Mouse (Mus musculus) CH12.LX (cell line): Measurements from ENCODE around the gene Tcl1b3. TPM values are rescaled to one million over a fixed set of nuclear protein-coding genes. Genes with fewer than 3 reads are reported as not detected.
A peak's percentile ranks its signal among the peaks of the same experiment; 100 is the strongest.
"Not testable (repeated sequence)": the region's sequence is repeated elsewhere in the genome, so short reads cannot be mapped to it uniquely, and the experiment has no call there.

Experiments used
- DNase-seq: peaks from one replicate; pipeline ENCODE4 v3.0.0-alpha.2; 2013; ENCODE audit errors: extremely low read depth
- H3K27ac ChIP-seq: 2 replicates; pipeline ENCODE4 v1.5.1; 2012; ENCODE audit warnings: low read depth, mild to moderate bottlenecking, control low read depth, moderate library complexity; ENCODE audit not compliant: insufficient read depth
- H3K27me3 ChIP-seq: replicated peaks from 2 replicates; pipeline ENCODE3; 2012; ENCODE audit warnings: inconsistent platforms
- H3K36me3 ChIP-seq, 2 experiments: replicated peaks in 1 of 2; 2 replicates each; pipeline versions ENCODE3 to v1.6.1; 2012; ENCODE audit warnings: inconsistent platforms in 1 of 2, low read length in 1 of 2, mild to moderate bottlenecking in 1 of 2, mixed read lengths in 1 of 2, moderate library complexity in 1 of 2; ENCODE audit not compliant: control insufficient read depth in 1 of 2, insufficient read depth in 1 of 2
- H3K4me1 ChIP-seq, 2 experiments: 2 replicates each; pipeline ENCODE4 v1.6.1; 2012; ENCODE audit warnings: inconsistent platforms in 1 of 2, moderate library complexity in 1 of 2; ENCODE audit not compliant: insufficient read depth in 2 of 2, control insufficient read depth in 1 of 2
- H3K4me2 ChIP-seq: 2 replicates; pipeline ENCODE4 v1.6.1; 2012; ENCODE audit warnings: low read depth, mild to moderate bottlenecking, control low read depth; ENCODE audit not compliant: poor library complexity, insufficient read depth, severe bottlenecking
- H3K4me3 ChIP-seq, 3 experiments: fragments of 150-350 bp in 1 of 3; sonication (generic) in 1 of 3; replicated peaks in 1 of 3; 2 replicates each; pipeline versions ENCODE3 to v1.5.1; 2011 to 2012; ENCODE audit warnings: low read depth in 2 of 3, low read length in 2 of 3, mild to moderate bottlenecking in 2 of 3, moderate library complexity in 2 of 3, control low read depth in 1 of 3, improper control_type of control experiment in 1 of 3, inconsistent platforms in 1 of 3, mixed read lengths in 1 of 3; ENCODE audit not compliant: poor library complexity in 1 of 3
- H3K79me2 ChIP-seq: replicated peaks from 2 replicates; pipeline ENCODE4 v1.6.1; 2012; ENCODE audit warnings: mild to moderate bottlenecking, moderate library complexity; ENCODE audit not compliant: control insufficient read depth, poor library complexity, insufficient read depth, severe bottlenecking; ENCODE audit errors: extremely low read depth
- H3K9ac ChIP-seq: 2 replicates; pipeline ENCODE4 v1.6.1; 2012; ENCODE audit warnings: low read depth, mild to moderate bottlenecking, control low read depth, moderate library complexity; ENCODE audit not compliant: insufficient read depth
- H3K9me3 ChIP-seq: replicated peaks from 2 replicates; pipeline ENCODE3; 2012; ENCODE audit warnings: low read length, inconsistent platforms, mixed read lengths
- CHD1 ChIP-seq: IDR thresholded peaks from 2 replicates; pipeline ENCODE4 v1.6.1; 2012; ENCODE audit warnings: low read depth, low read length, improper control_type of control experiment, inconsistent platforms
- CHD2 ChIP-seq: IDR thresholded peaks from 2 replicates; pipeline ENCODE4 v1.6.1; 2011; ENCODE audit warnings: low read length, improper control_type of control experiment
- CTCF ChIP-seq, 2 experiments: IDR thresholded peaks in 1 of 2; conservative IDR thresholded peaks in 1 of 2; 2 replicates each; pipeline ENCODE4 v1.5.1; 2011 to 2012; ENCODE audit warnings: low read depth in 2 of 2, low read length in 2 of 2, improper control_type of control experiment in 1 of 2, inconsistent platforms in 1 of 2, mild to moderate bottlenecking in 1 of 2, moderate library complexity in 1 of 2
- ELF1 ChIP-seq: IDR thresholded peaks from 2 replicates; pipeline ENCODE4 v1.6.1; 2014; ENCODE audit warnings: low read depth, mild to moderate bottlenecking, inconsistent platforms, low read length, improper control_type of control experiment
- EP300 ChIP-seq: IDR thresholded peaks from 2 replicates; pipeline ENCODE4 v1.6.1; 2011; ENCODE audit warnings: low read length, improper control_type of control experiment
- GABPA ChIP-seq: IDR thresholded peaks from 2 replicates; pipeline ENCODE4 v1.6.1; 2012; ENCODE audit warnings: low read depth, low read length, improper control_type of control experiment, inconsistent platforms; ENCODE audit not compliant: insufficient replicate concordance
- JUN ChIP-seq: IDR thresholded peaks from 2 replicates; pipeline ENCODE4 v1.6.1; 2011; ENCODE audit warnings: low read depth, mild to moderate bottlenecking, low read length, improper control_type of control experiment, moderate library complexity; ENCODE audit not compliant: insufficient read depth
- KAT2A ChIP-seq: IDR thresholded peaks from 2 replicates; pipeline ENCODE4 v1.6.1; 2012; ENCODE audit warnings: low read length, improper control_type of control experiment, inconsistent platforms; ENCODE audit not compliant: insufficient replicate concordance
- MAFK ChIP-seq: IDR thresholded peaks from 2 replicates; pipeline ENCODE4 v1.6.1; 2011; ENCODE audit warnings: low read length, improper control_type of control experiment; ENCODE audit not compliant: insufficient replicate concordance
- MAZ ChIP-seq: IDR thresholded peaks from 2 replicates; pipeline ENCODE4 v1.6.1; 2012; ENCODE audit warnings: low read depth, mild to moderate bottlenecking, inconsistent platforms, low read length, improper control_type of control experiment, moderate library complexity
- MXI1 ChIP-seq: IDR thresholded peaks from 2 replicates; pipeline ENCODE4 v1.6.1; 2011; ENCODE audit warnings: mild to moderate bottlenecking, low read depth, low read length, improper control_type of control experiment
- NELFE ChIP-seq: IDR thresholded peaks from 2 replicates; pipeline ENCODE4 v1.6.1; 2011; ENCODE audit warnings: low read depth, low read length, improper control_type of control experiment
- NRF1 ChIP-seq: IDR thresholded peaks from 2 replicates; pipeline ENCODE4 v1.6.1; 2014; ENCODE audit warnings: low read depth, mild to moderate bottlenecking, inconsistent platforms, low read length, improper control_type of control experiment, moderate library complexity
- PAX5 ChIP-seq: IDR thresholded peaks from 2 replicates; pipeline ENCODE4 v1.6.1; 2012; ENCODE audit warnings: low read length, inconsistent platforms, mixed read lengths
- POLR2A ChIP-seq: IDR thresholded peaks from 2 replicates; pipeline ENCODE4 v1.6.1; 2011; ENCODE audit warnings: low read depth, mild to moderate bottlenecking, improper control_type of control experiment, low read length
- SIN3A ChIP-seq: IDR thresholded peaks from 2 replicates; pipeline ENCODE4 v1.6.1; 2012; ENCODE audit warnings: low read length, improper control_type of control experiment, inconsistent platforms
- USF1 ChIP-seq: IDR thresholded peaks from 2 replicates; pipeline ENCODE4 v1.6.1; 2014; ENCODE audit warnings: low read depth, mild to moderate bottlenecking, inconsistent platforms, low read length, improper control_type of control experiment
- USF2 ChIP-seq: conservative IDR thresholded peaks from 2 replicates; pipeline ENCODE4 v1.6.1; 2011; ENCODE audit warnings: low read depth, low read length, improper control_type of control experiment
- ZNF384 ChIP-seq: IDR thresholded peaks from 2 replicates; pipeline ENCODE4 v1.6.1; 2012; ENCODE audit warnings: low read depth, low read length, improper control_type of control experiment, inconsistent platforms
- dilution Hi-C: fragments of 300-500 bp; cut with MboI; formaldehyde crosslinking; loops from 2 replicates; pipeline ENCODE4 v1.14.3; 2020; ENCODE audit warnings: low sequenced_read_pairs; ENCODE audit not compliant: extremely low pct_unique_long_range_greater_than_20kb, extremely low pct_ligation_motif_present
- in situ Hi-C: fragments of 300-500 bp; cut with MboI; formaldehyde crosslinking; loops from 3 replicates; pipeline ENCODE4 v1.14.3; 2019; ENCODE audit warnings: low sequenced_read_pairs, low pct_ligation_motif_present, low pct_unique_long_range_greater_than_20kb, mixed read lengths
- polyA plus RNA-seq: library from polyadenylated mRNA; unstranded; fragments of >175 nt; gene quantifications from 2 replicates; pipeline ENCODE4 v1.2.1, GENCODE M21; 2012; ENCODE audit warnings: low read depth; ENCODE audit not compliant: insufficient read length
- total RNA-seq, 2 experiments: library from RNA; depleted of rRNA; stranded (reverse); fragments of 300-350 nt in 1 of 2; fragments of >200 nt in 1 of 2; gene quantifications; 2 replicates each; pipeline ENCODE4 v1.2.3; 2012 to 2014

Tcl1b3 gene
- total and polyA plus RNA-seq, 3 experiments: not detected

DNA sequence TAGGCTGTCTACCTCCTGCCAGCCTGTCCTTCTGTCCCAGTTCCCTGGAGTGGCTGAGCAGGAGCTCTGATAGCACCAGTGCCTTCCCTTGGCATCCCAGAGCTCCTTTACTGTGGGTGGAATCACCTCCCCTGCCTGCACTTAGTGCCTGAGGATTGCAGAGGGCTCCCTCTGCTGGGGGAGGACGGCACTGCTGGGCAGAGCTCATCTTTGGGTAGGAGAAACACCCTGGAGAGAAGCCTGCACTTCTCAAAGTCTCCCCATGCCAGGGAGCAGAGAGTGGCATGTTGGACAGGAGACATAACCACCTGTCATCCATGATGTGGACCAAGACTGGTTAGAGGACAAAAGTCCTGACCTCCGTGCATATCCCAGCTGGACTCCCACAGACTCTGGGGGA is 1.9 kb upstream of the Tcl1b3 start:
- H3K27ac ChIP-seq, H3K79me2 ChIP-seq, H3K4me1 ChIP-seq, H3K4me2 ChIP-seq, DNase-seq, H3K36me3 ChIP-seq, H3K9ac ChIP-seq, H3K9me3 ChIP-seq, dilution Hi-C loops, H3K4me3 ChIP-seq, in situ Hi-C loops: not testable (repeated sequence)
- TF ChIP-seq CTCF (conservative IDR thresholded peaks at IDR 0.05 in 1 of 2, IDR thresholded peaks at IDR 0.05 in 1 of 2; ENCODE audit: low read depth in 2 of 2, low read length in 2 of 2): peak; percentile 21 to 34
- peaks cover 14% of the 10 kb centered on the region for H3K27me3 ChIP-seq

DNA sequence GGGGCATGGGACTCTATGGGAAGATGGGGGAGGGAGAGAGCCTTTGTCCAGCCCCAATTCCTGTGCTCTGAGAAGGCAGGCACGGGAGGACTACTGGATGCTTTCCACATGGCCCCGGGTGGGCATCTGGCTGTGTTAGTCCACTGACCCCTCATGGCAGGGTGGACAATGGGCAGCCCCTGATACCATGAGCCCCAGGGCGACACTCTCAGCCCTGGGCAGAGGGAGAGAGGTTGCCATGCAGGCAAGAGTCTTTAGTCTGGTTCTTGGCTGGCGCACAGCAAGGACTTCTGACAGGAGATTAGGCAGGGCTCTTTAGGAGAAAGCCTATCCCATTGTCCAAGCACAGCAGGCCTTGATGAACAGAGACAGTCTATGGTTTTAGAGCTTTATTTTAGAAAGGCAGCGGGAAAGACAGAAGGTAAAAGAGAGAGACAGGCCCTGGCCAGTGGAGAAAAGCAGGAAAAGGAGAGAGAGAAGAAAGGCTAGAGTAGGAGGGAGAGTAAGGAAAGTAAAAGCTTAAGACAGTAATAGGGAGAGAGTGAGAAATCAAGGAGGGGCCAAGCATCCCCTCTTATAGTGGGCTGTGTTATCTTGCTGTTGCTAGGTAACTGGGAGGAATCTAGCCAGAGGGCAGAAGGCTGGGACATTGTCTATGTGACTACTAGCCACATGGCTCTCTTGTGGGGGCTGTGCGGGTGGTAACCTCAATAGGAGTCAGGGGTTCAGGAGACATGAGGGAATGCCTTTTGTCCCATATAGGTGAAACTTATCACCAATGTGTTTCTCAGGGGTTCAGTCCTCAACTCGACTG is 9.0 kb downstream of the Tcl1b3 start:
- DNase-seq, H3K4me2 ChIP-seq, dilution Hi-C loops, H3K9ac ChIP-seq, in situ Hi-C loops, H3K36me3 ChIP-seq, H3K4me1 ChIP-seq, H3K27ac ChIP-seq, H3K79me2 ChIP-seq, H3K4me3 ChIP-seq, H3K9me3 ChIP-seq: not testable (repeated sequence)
- peaks cover 19% of the 10 kb centered on the region for H3K27me3 ChIP-seq

DNA sequence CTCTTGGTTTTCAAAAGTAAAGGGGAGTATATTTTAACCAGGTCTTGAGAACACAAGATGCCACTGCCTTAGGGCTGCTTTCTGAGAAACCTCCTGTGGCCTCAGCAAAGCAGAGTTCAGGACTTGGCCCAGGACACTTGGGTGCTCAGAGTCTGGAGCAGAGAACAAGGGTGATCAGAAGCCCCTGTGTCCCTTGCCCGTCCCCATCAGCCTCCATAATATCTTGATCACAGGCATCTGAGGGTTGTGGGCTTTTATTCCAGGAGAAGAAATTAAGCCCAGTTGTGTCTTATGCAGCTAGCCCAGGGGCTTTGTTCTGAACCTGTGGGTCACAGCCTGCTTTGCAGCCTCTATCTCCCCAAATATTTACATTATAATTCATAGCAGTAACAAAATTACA is 10.8 kb downstream of the Tcl1b3 start, which contains the start of gene Tcl1b4:
TSS of gene Tcl1b4 (plus strand) at position 301 of the 400 bp plus-strand sequence.
- H3K36me3 ChIP-seq, H3K79me2 ChIP-seq, H3K4me2 ChIP-seq, dilution Hi-C loops, in situ Hi-C loops, H3K27ac ChIP-seq, H3K9me3 ChIP-seq, H3K4me3 ChIP-seq, DNase-seq, H3K4me1 ChIP-seq, H3K9ac ChIP-seq: not testable (repeated sequence)
- peaks cover 24% of the 10 kb centered on the region for H3K27me3 ChIP-seq

DNA sequence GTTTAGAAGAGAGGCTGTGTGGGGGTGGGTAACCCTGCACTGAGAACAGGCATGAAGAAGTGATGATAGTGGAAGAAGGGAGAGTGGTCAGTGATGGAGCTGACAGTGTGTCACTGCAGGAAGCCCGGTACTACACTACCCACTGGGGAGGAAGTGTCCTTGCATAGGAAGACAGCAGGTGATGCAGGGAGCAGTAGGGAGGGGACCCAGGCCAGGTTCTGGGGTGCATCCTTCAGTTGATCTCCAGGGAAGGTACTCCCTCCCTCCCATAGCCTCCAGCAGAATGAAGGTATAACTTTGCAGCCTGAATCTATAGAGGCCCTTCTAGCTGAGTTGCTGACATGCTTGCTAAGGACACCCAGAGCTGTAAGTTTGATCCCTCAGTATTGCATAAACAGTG is 16.2 kb downstream of the Tcl1b3 start:
- peaks cover 62% of the 10 kb centered on the region for H3K27me3 ChIP-seq
- no peaks in the 10 kb centered on the region for H3K79me2 ChIP-seq
- H3K36me3 ChIP-seq: no peaks in the 10 kb centered on the region
- H3K4me1 ChIP-seq: no peaks in the 10 kb centered on the region
- dilution Hi-C loops: no loop called here
- H3K9ac ChIP-seq: no peak overlapping the region
- no peak overlapping the region for H3K27ac ChIP-seq
- no peak overlapping the region for H3K4me3 ChIP-seq
- in situ Hi-C loops: no loop called here
- no peaks in the 10 kb centered on the region for H3K9me3 ChIP-seq
- no peak for DNase-seq
- no peak overlapping the region for H3K4me2 ChIP-seq
- TF ChIP-seq USF1: no peak
- TF ChIP-seq ZNF384: no peak
- no peak for TF ChIP-seq MAFK
- no peak for TF ChIP-seq SIN3A
- TF ChIP-seq NELFE: no peak
- TF ChIP-seq EP300: no peak
- TF ChIP-seq CHD1: no peak
- TF ChIP-seq MAZ: no peak
- no peak for TF ChIP-seq ELF1
- no peak for TF ChIP-seq KAT2A
- TF ChIP-seq CHD2: no peak
- TF ChIP-seq GABPA: no peak
- no peak for TF ChIP-seq USF2
- no peak for TF ChIP-seq NRF1
- no peak for TF ChIP-seq MXI1
- TF ChIP-seq JUN: no peak
- TF ChIP-seq POLR2A: no peak
- no peak for TF ChIP-seq PAX5
